Mouse (Mus musculus): ENCODE measurements around the gene Stat3. TPM values are rescaled to one million over a fixed set of nuclear protein-coding genes. Genes with fewer than 3 reads are reported as not detected.

The Stat3 gene
- polyA plus RNA-seq, 1 experiment from 2014 or later, result 40.0 TPM

GRCm38 (mm10) chr11:100891256-100892123 is 47.9 kb downstream of the Stat3 start:
- Histone ChIP-seq H3K27ac (ENCODE audit: low read depth, low read length) (no peak overlapping the region), H3K4me1 (ENCODE audit: control insufficient read depth, insufficient read depth, low read length) (no peaks in the 10 kb centered on the region), H3K9ac (ENCODE audit: low read depth, low read length) (0 out of 2 replicates have a peak overlapping the region, but pooled peaks have one; percentile 4), H3K4me2 (replicated peaks; ENCODE audit: low read depth, low read length) (no peak overlapping the region), H3K36me3 (ENCODE audit: control insufficient read depth, insufficient read depth, low read length) (peaks cover 12% of the 10 kb centered on the region; the same call in 1 of the 2 replicates), H3K27me3 (ENCODE audit: control insufficient read depth, insufficient read depth, low read length) (no peaks in the 10 kb centered on the region), H3K4me3 (ENCODE audit: low read length) (no peak overlapping the region), H3K9me3 (ENCODE audit: control insufficient read depth, low read length) (no peaks in the 10 kb centered on the region)
- 59% methylated on average over 15 of the region's 15 CpGs for WGBS
- no peak for ATAC-seq (ENCODE audit: low FRiP score, low TSS enrichment)

GRCm38 (mm10) chr11:100890481-100890880 is 48.9 kb downstream of the Stat3 start:
- H3K36me3 ChIP-seq (ENCODE audit: control insufficient read depth, insufficient read depth, low read length), result peaks cover 16% of the 10 kb centered on the region; the same call in 1 of the 2 replicates
- no peak overlapping the region for H3K4me3 ChIP-seq (ENCODE audit: low read length)
- H3K9ac ChIP-seq (ENCODE audit: low read depth, low read length), result no peak overlapping the region
- no peaks in the 10 kb centered on the region for H3K9me3 ChIP-seq (ENCODE audit: control insufficient read depth, low read length)
- WGBS, result 85% methylated on average over 6 of the region's 6 CpGs
- ATAC-seq (ENCODE audit: low FRiP score, low TSS enrichment), result no peak
- no peaks in the 10 kb centered on the region for H3K4me1 ChIP-seq (ENCODE audit: control insufficient read depth, insufficient read depth, low read length)
- no peak overlapping the region for H3K27ac ChIP-seq (ENCODE audit: low read depth, low read length)
- H3K4me2 ChIP-seq (replicated peaks; ENCODE audit: low read depth, low read length), result no peak overlapping the region
- no peaks in the 10 kb centered on the region for H3K27me3 ChIP-seq (ENCODE audit: control insufficient read depth, insufficient read depth, low read length)

DNA sequence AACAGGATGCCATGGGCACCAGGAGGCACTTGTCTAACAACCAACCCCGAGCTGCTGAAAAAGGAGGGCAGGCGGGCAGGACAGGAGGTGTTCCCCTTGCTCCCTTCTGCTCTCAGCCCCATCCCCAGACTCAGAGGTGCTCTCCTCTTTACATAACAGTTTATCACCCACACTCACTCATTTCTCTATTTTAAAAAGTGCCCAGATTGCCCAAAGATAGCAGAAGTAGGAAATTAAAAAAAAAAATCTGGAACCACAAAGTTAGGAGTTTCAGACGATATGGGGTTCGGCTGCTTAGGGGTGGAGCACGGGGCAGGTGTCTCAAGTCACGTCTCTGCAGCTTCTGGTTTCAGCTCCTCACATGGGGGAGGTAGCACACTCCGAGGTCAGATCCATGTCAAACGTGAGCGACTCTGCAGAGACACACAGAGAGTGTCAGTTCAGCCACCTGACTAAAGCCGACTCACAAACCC is 51.0 kb downstream of the Stat3 start:
- H3K9ac ChIP-seq (ENCODE audit: low read depth, low read length), result no peak overlapping the region
- no peaks in the 10 kb centered on the region for H3K27me3 ChIP-seq (ENCODE audit: control insufficient read depth, insufficient read depth, low read length)
- no peak for ATAC-seq (ENCODE audit: low FRiP score, low TSS enrichment)
- H3K4me1 ChIP-seq (ENCODE audit: control insufficient read depth, insufficient read depth, low read length), result no peaks in the 10 kb centered on the region
- no peak overlapping the region for H3K4me3 ChIP-seq (ENCODE audit: low read length)
- no peaks in the 10 kb centered on the region for H3K9me3 ChIP-seq (ENCODE audit: control insufficient read depth, low read length)
- H3K4me2 ChIP-seq (replicated peaks; ENCODE audit: low read depth, low read length), result no peak overlapping the region
- WGBS, result 39% methylated on average over 10 of the region's 10 CpGs
- peaks cover 16% of the 10 kb centered on the region; the same call in 1 of the 2 replicates for H3K36me3 ChIP-seq (ENCODE audit: control insufficient read depth, insufficient read depth, low read length)
- H3K27ac ChIP-seq (ENCODE audit: low read depth, low read length), result no peak overlapping the region

DNA sequence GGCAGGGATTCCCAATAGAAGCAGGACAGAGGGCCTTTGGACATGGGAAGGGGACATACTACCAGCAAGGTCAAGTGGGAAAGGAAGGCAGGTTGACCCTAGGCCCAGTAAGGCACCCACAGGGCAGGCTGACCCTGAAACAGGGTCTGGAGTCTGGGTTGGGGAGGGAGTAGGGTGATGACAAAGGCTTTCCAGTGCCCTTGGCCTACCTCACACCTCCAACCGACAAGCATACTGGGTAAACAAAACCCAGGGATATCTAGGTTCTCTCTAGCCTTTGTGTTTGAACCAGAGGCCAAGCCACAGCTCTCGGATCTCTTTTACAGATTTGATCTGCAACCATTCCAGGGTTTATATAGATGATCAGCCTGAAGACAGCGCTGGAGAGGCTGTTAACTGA is 51.6 kb downstream of the Stat3 start:
- H3K9ac ChIP-seq (ENCODE audit: low read depth, low read length), result no peak overlapping the region
- ATAC-seq (ENCODE audit: low FRiP score, low TSS enrichment), result no peak
- H3K9me3 ChIP-seq (ENCODE audit: control insufficient read depth, low read length), result no peaks in the 10 kb centered on the region
- H3K27me3 ChIP-seq (ENCODE audit: control insufficient read depth, insufficient read depth, low read length), result no peaks in the 10 kb centered on the region
- H3K36me3 ChIP-seq (ENCODE audit: control insufficient read depth, insufficient read depth, low read length), result peaks cover 14% of the 10 kb centered on the region; the same call in 1 of the 2 replicates
- H3K27ac ChIP-seq (ENCODE audit: low read depth, low read length), result no peak overlapping the region
- H3K4me2 ChIP-seq (replicated peaks; ENCODE audit: low read depth, low read length), result no peak overlapping the region
- no peak overlapping the region for H3K4me3 ChIP-seq (ENCODE audit: low read length)
- H3K4me1 ChIP-seq (ENCODE audit: control insufficient read depth, insufficient read depth, low read length), result no peaks in the 10 kb centered on the region
- 81% methylated on average over 3 of the region's 3 CpGs for whole genome bisulfite sequencing

DNA sequence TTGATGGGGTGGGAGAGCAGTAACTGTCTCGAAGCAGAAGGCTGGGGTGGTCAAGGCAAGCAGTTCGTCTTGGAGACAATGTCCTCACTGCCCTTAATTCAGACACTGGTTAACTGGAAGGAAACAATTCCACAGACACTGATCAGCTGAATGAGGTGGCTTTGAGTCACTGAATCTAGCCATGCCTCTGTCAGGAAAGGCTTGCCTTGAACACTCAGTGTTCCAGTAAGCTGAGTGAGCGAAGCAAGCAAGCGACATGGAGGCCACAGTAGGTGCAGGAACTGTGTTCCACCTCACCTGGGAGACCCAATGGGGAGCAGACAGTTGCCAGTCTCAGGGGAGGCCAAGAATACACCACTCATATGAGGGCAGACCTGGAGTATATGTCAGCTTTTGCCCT is 52.1 kb downstream of the Stat3 start:
- 79% methylated on average over 4 of the region's 4 CpGs for whole genome bisulfite sequencing
- Histone ChIP-seq H3K9ac (ENCODE audit: low read depth, low read length) (no peak overlapping the region), H3K27ac (ENCODE audit: low read depth, low read length) (no peak overlapping the region), H3K4me1 (ENCODE audit: control insufficient read depth, insufficient read depth, low read length) (no peaks in the 10 kb centered on the region), H3K27me3 (ENCODE audit: control insufficient read depth, insufficient read depth, low read length) (no peaks in the 10 kb centered on the region), H3K4me2 (replicated peaks; ENCODE audit: low read depth, low read length) (no peak overlapping the region), H3K4me3 (ENCODE audit: low read length) (no peak overlapping the region), H3K36me3 (ENCODE audit: control insufficient read depth, insufficient read depth, low read length) (peaks cover 12% of the 10 kb centered on the region; the same call in 1 of the 2 replicates), H3K9me3 (ENCODE audit: control insufficient read depth, low read length) (no peaks in the 10 kb centered on the region)
- ATAC-seq (ENCODE audit: low FRiP score, low TSS enrichment), result no peak

GRCm38 (mm10) chr11:100886188-100886740 is 53.1 kb downstream of the Stat3 start:
- H3K4me3 ChIP-seq (ENCODE audit: low read length), result no peak overlapping the region
- no peak overlapping the region for H3K27ac ChIP-seq (ENCODE audit: low read depth, low read length)
- H3K9me3 ChIP-seq (ENCODE audit: control insufficient read depth, low read length), result no peaks in the 10 kb centered on the region
- H3K27me3 ChIP-seq (ENCODE audit: control insufficient read depth, insufficient read depth, low read length), result no peaks in the 10 kb centered on the region
- WGBS, result 59% methylated on average over 8 of the region's 8 CpGs
- no peak for ATAC-seq (ENCODE audit: low FRiP score, low TSS enrichment)
- peaks cover 10% of the 10 kb centered on the region; the same call in 1 of the 2 replicates for H3K36me3 ChIP-seq (ENCODE audit: control insufficient read depth, insufficient read depth, low read length)
- no peak overlapping the region for H3K9ac ChIP-seq (ENCODE audit: low read depth, low read length)
- no peak overlapping the region for H3K4me2 ChIP-seq (replicated peaks; ENCODE audit: low read depth, low read length)
- H3K4me1 ChIP-seq (ENCODE audit: control insufficient read depth, insufficient read depth, low read length), result no peaks in the 10 kb centered on the region

DNA sequence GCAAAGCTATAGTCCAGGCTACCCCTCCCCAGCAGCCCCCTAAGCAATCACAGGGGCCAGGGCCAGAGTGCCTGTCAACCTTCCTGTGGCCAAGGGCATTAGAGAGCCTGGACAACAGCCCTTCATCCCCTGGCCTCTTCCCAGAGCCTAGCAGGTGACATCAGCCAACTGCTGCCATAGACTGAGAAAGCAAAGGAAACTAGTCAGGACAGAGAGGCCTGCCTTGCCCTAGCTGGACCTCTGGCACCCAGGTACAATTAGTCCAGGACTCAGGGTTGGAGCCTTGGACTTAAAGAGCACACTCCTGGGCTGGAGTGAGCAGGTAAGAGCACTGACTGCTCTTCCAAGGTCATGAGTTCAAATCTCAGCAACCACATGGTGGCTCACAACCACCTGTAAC is 53.9 kb downstream of the Stat3 start:
- Histone ChIP-seq H3K27me3 (ENCODE audit: control insufficient read depth, insufficient read depth, low read length) (no peaks in the 10 kb centered on the region), H3K36me3 (ENCODE audit: control insufficient read depth, insufficient read depth, low read length) (peaks cover 9% of the 10 kb centered on the region; the same call in 1 of the 2 replicates), H3K4me2 (replicated peaks; ENCODE audit: low read depth, low read length) (no peak overlapping the region), H3K9ac (ENCODE audit: low read depth, low read length) (no peak overlapping the region), H3K27ac (ENCODE audit: low read depth, low read length) (no peak overlapping the region), H3K9me3 (ENCODE audit: control insufficient read depth, low read length) (no peaks in the 10 kb centered on the region), H3K4me3 (ENCODE audit: low read length) (no peak overlapping the region), H3K4me1 (ENCODE audit: control insufficient read depth, insufficient read depth, low read length) (no peaks in the 10 kb centered on the region)
- ATAC-seq (ENCODE audit: low FRiP score, low TSS enrichment), result no peak

GRCm38 (mm10) chr11:100883640-100884039 is 55.7 kb downstream of the Stat3 start:
- H3K4me3 ChIP-seq (ENCODE audit: low read length), result no peak overlapping the region
- no peak overlapping the region for H3K4me2 ChIP-seq (replicated peaks; ENCODE audit: low read depth, low read length)
- no peak for ATAC-seq (ENCODE audit: low FRiP score, low TSS enrichment)
- H3K9ac ChIP-seq (ENCODE audit: low read depth, low read length), result no peak overlapping the region
- H3K27ac ChIP-seq (ENCODE audit: low read depth, low read length), result no peak overlapping the region
- H3K36me3 ChIP-seq (ENCODE audit: control insufficient read depth, insufficient read depth, low read length), result peaks cover 9% of the 10 kb centered on the region; the same call in 1 of the 2 replicates
- 90% methylated on average over 10 of the region's 10 CpGs for WGBS
- H3K27me3 ChIP-seq (ENCODE audit: control insufficient read depth, insufficient read depth, low read length), result no peaks in the 10 kb centered on the region
- H3K4me1 ChIP-seq (ENCODE audit: control insufficient read depth, insufficient read depth, low read length), result no peaks in the 10 kb centered on the region
- H3K9me3 ChIP-seq (ENCODE audit: control insufficient read depth, low read length), result no peaks in the 10 kb centered on the region

Data from kidney, embryonic 14.5 days (tissue).